Mouse (Mus musculus): ENCODE data around the gene Ptprn2. TPM values are rescaled to one million over a fixed set of nuclear protein-coding genes. Genes with fewer than 3 reads are reported as not detected.
A peak's percentile ranks its signal among the peaks of the same experiment; 100 is the strongest.

Gene Ptprn2
- polyA plus RNA-seq, 1 experiment from 2014 or later = 0.08 TPM

GRCm38 (mm10) chr12:117092345-117093107, 607.0 kb downstream of the Ptprn2 start:
- Histone ChIP-seq H3K36me3 (no peaks in the 10 kb centered on the region), H3K4me2 (no peak overlapping the region), H3K27me3 (no peaks in the 10 kb centered on the region), H3K4me1 (no peaks in the 10 kb centered on the region), H3K27ac (no peak overlapping the region), H3K9ac (no peak overlapping the region), H3K9me3 (no peaks in the 10 kb centered on the region), H3K4me3 (no peak overlapping the region)
- 87% methylated on average over 4 of the region's 4 CpGs for WGBS
- ATAC-seq (ENCODE audit: insufficient number of reproducible peaks, insufficient read depth, low FRiP score, low TSS enrichment, low read depth) = no peak

- Histone ChIP-seq H3K27me3 (no peaks in the 10 kb centered on the region), H3K9ac (no peak overlapping the region), H3K9me3 (no peaks in the 10 kb centered on the region), H3K4me1 (no peaks in the 10 kb centered on the region), H3K4me2 (no peak overlapping the region), H3K4me3 (no peak overlapping the region), H3K36me3 (no peaks in the 10 kb centered on the region), H3K27ac (no peak overlapping the region)
- no peak for ATAC-seq (ENCODE audit: insufficient number of reproducible peaks, insufficient read depth, low FRiP score, low TSS enrichment, low read depth)
- WGBS = 79% methylated on average over 6 of the region's 6 CpGs
Measured at GRCm38 (mm10) chr12:117095941-117096340, 610.4 kb downstream of the Ptprn2 start.

DNA sequence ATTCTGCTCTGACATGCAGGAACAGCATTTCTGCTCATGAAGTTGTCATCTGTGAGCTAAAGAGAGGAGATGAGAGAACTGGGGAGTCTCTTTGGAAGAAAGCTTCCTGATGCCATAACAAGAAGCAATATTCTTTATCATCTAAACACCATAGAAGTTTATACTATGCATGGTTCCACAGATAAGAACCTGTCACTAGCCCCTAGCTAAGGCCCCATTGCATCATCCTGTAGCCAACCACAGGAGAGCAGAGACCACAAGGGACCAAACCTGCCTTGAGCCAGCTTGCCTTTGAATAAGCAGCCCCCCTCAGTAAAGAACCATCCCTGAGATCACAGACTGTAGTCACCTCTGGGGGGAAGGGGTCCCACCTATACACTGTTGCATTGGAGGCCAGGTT, 612.8 kb downstream of the Ptprn2 start:
- Histone ChIP-seq H3K4me1 (no peaks in the 10 kb centered on the region), H3K9ac (no peak overlapping the region), H3K4me3 (no peak overlapping the region), H3K9me3 (no peaks in the 10 kb centered on the region), H3K4me2 (no peak overlapping the region), H3K27me3 (no peaks in the 10 kb centered on the region), H3K36me3 (no peaks in the 10 kb centered on the region), H3K27ac (no peak overlapping the region)
- ATAC-seq (ENCODE audit: insufficient number of reproducible peaks, insufficient read depth, low FRiP score, low TSS enrichment, low read depth) = no peak

- no peak overlapping the region for H3K4me3 ChIP-seq
- no peak overlapping the region for H3K27ac ChIP-seq
- 30% methylated on average over 4 of the region's 4 CpGs for whole genome bisulfite sequencing
- peaks cover 5% of the 10 kb centered on the region for H3K4me1 ChIP-seq
- H3K27me3 ChIP-seq = 0 out of 2 replicates have a peak, but pooled peaks cover 2% of the 10 kb centered on the region
- H3K9ac ChIP-seq = no peak overlapping the region
- no peaks in the 10 kb centered on the region for H3K36me3 ChIP-seq
- no peak for ATAC-seq (ENCODE audit: insufficient number of reproducible peaks, insufficient read depth, low FRiP score, low TSS enrichment, low read depth)
- peak overlapping the region; percentile 36 for H3K4me2 ChIP-seq
- no peaks in the 10 kb centered on the region for H3K9me3 ChIP-seq
Measured at GRCm38 (mm10) chr12:117106696-117107095, 621.2 kb downstream of the Ptprn2 start.

- Histone ChIP-seq H3K4me3 (no peak overlapping the region), H3K4me2 (peak overlapping the region; percentile 36)
Measured at GRCm38 (mm10) chr12:117107143-117107616, 621.7 kb downstream of the Ptprn2 start.

GRCm38 (mm10) chr12:117115254-117115865, 629.8 kb downstream of the Ptprn2 start:
- no peak overlapping the region for H3K4me3 ChIP-seq
- no peak overlapping the region for H3K9ac ChIP-seq
- no peaks in the 10 kb centered on the region for H3K36me3 ChIP-seq
- no peaks in the 10 kb centered on the region for H3K27me3 ChIP-seq
- no peak overlapping the region for H3K4me2 ChIP-seq
- no peaks in the 10 kb centered on the region for H3K9me3 ChIP-seq
- ATAC-seq (ENCODE audit: insufficient number of reproducible peaks, insufficient read depth, low FRiP score, low TSS enrichment, low read depth) = no peak
- WGBS = 63% methylated on average over 10 of the region's 10 CpGs
- H3K27ac ChIP-seq = no peak overlapping the region
- H3K4me1 ChIP-seq = no peaks in the 10 kb centered on the region

More at GRCm38 (mm10) chr12:117107143-117107616, 621.7 kb downstream of the Ptprn2 start:
- Histone ChIP-seq H3K36me3 (no peaks in the 10 kb centered on the region), H3K27ac (no peak overlapping the region), H3K9me3 (no peaks in the 10 kb centered on the region), H3K4me1 (peaks cover 5% of the 10 kb centered on the region), H3K27me3 (0 out of 2 replicates have a peak, but pooled peaks cover 2% of the 10 kb centered on the region), H3K9ac (no peak overlapping the region)
- ATAC-seq (ENCODE audit: insufficient number of reproducible peaks, insufficient read depth, low FRiP score, low TSS enrichment, low read depth) = no peak
- 19% methylated on average over 16 of the region's 16 CpGs for WGBS

- H3K4me1 ChIP-seq = no peaks in the 10 kb centered on the region
- no peak overlapping the region for H3K9ac ChIP-seq
- no peaks in the 10 kb centered on the region for H3K36me3 ChIP-seq
- no peak overlapping the region for H3K27ac ChIP-seq
- WGBS = 94% methylated on average over 3 of the region's 3 CpGs
- H3K27me3 ChIP-seq = no peaks in the 10 kb centered on the region
- H3K9me3 ChIP-seq = no peaks in the 10 kb centered on the region
- no peak overlapping the region for H3K4me2 ChIP-seq
- H3K4me3 ChIP-seq = no peak overlapping the region
- ATAC-seq (ENCODE audit: insufficient number of reproducible peaks, insufficient read depth, low FRiP score, low TSS enrichment, low read depth) = no peak
Measured at GRCm38 (mm10) chr12:117127078-117127477, 641.6 kb downstream of the Ptprn2 start.

DNA sequence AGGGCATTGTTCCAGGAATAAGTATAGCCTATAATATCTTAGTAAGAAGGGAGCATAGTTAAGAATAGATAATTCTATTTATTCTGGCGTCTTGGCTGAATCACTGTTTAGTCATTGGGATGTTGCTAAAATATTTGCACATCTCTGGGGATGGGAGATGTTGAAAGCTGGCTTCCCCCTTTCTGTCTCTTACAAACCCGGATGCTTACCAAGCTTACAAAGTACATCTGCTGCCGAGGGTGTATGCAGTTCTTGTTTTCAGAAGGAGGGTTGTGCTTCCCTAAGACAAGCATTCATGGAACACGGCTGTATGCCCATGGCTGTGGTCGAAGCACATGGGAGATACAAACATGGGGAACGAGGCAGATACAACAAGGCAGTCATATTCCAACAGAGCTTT, 642.0 kb downstream of the Ptprn2 start:
- Histone ChIP-seq H3K36me3 (no peaks in the 10 kb centered on the region), H3K4me3 (no peak overlapping the region), H3K4me2 (no peak overlapping the region), H3K4me1 (no peaks in the 10 kb centered on the region), H3K27me3 (no peaks in the 10 kb centered on the region), H3K27ac (no peak overlapping the region), H3K9me3 (no peaks in the 10 kb centered on the region), H3K9ac (no peak overlapping the region)
- ATAC-seq (ENCODE audit: insufficient number of reproducible peaks, insufficient read depth, low FRiP score, low TSS enrichment, low read depth) = no peak
- 84% methylated on average over 6 of the region's 6 CpGs for WGBS

DNA sequence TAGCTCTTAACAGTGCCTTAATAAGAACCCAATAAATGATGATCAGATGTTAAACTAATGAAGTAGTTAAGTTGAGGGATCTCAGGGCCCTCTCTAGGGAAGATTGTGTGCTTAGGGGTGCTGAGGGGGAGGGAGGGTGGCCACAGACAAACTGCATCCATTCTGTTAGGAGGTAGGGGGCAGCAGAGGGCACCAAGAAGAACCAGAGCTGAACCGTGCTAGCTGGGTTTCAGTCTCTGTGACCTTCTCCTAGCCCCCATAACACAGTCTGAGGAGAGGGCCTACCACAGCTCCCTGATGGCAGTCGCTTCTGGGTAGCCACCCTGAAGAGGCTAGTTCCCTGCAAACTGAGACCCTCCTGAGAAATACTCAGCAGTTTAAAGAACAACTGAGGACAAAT, 646.6 kb downstream of the Ptprn2 start:
- no peak overlapping the region for H3K4me3 ChIP-seq
- no peak for ATAC-seq (ENCODE audit: insufficient number of reproducible peaks, insufficient read depth, low FRiP score, low TSS enrichment, low read depth)
- no peaks in the 10 kb centered on the region for H3K36me3 ChIP-seq
- no peak overlapping the region for H3K27ac ChIP-seq
- H3K9ac ChIP-seq = no peak overlapping the region
- H3K4me1 ChIP-seq = no peaks in the 10 kb centered on the region
- no peaks in the 10 kb centered on the region for H3K27me3 ChIP-seq
- 14% methylated on average over 2 of the region's 2 CpGs for WGBS
- no peaks in the 10 kb centered on the region for H3K9me3 ChIP-seq
- H3K4me2 ChIP-seq = no peak overlapping the region

DNA sequence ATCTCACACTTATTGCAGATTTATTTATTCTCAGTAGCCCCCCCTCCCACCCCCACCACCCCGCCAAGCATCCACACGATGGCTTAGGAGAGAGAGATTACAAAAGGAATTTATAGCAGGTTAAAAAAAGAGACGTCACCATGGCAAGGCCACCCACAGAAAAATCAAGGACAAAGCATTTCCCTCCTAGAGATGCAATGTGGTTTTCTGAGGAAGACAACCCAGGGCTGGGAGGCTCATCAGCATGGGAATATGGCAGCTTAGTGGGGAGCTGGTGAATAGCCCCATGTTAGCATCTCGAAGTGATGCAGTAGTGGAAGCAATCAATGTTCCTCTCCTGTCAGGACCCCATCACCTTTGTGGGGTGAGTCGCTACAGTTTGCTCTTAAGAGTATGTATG, 649.7 kb downstream of the Ptprn2 start:
- WGBS = 76% methylated on average over 5 of the region's 5 CpGs
- no peak overlapping the region for H3K4me3 ChIP-seq
- ATAC-seq (ENCODE audit: insufficient number of reproducible peaks, insufficient read depth, low FRiP score, low TSS enrichment, low read depth) = no peak
- no peaks in the 10 kb centered on the region for H3K9me3 ChIP-seq
- H3K4me1 ChIP-seq = no peaks in the 10 kb centered on the region
- no peak overlapping the region for H3K4me2 ChIP-seq
- H3K27me3 ChIP-seq = no peaks in the 10 kb centered on the region
- no peak overlapping the region for H3K9ac ChIP-seq
- no peak overlapping the region for H3K27ac ChIP-seq
- H3K36me3 ChIP-seq = no peaks in the 10 kb centered on the region

GRCm38 (mm10) chr12:117136472-117137010, 651.0 kb downstream of the Ptprn2 start:
- H3K36me3 ChIP-seq = no peaks in the 10 kb centered on the region
- H3K4me1 ChIP-seq = no peaks in the 10 kb centered on the region
- WGBS = 76% methylated on average over 5 of the region's 5 CpGs
- H3K4me3 ChIP-seq = no peak overlapping the region
- H3K27me3 ChIP-seq = no peaks in the 10 kb centered on the region
- no peak for ATAC-seq (ENCODE audit: insufficient number of reproducible peaks, insufficient read depth, low FRiP score, low TSS enrichment, low read depth)
- no peaks in the 10 kb centered on the region for H3K9me3 ChIP-seq
- no peak overlapping the region for H3K27ac ChIP-seq
- H3K4me2 ChIP-seq = no peak overlapping the region
- no peak overlapping the region for H3K9ac ChIP-seq

GRCm38 (mm10) chr12:117140901-117141300, 655.4 kb downstream of the Ptprn2 start:
- no peak for ATAC-seq (ENCODE audit: insufficient number of reproducible peaks, insufficient read depth, low FRiP score, low TSS enrichment, low read depth)
- no peak overlapping the region for H3K4me2 ChIP-seq

More at GRCm38 (mm10) chr12:117140901-117141300, 655.4 kb downstream of the Ptprn2 start:
- Histone ChIP-seq H3K9me3 (no peaks in the 10 kb centered on the region), H3K4me3 (no peak overlapping the region), H3K4me1 (no peaks in the 10 kb centered on the region), H3K27ac (no peak overlapping the region), H3K27me3 (0 out of 2 replicates have a peak, but pooled peaks cover 5% of the 10 kb centered on the region), H3K36me3 (no peaks in the 10 kb centered on the region), H3K9ac (no peak overlapping the region)
- 86% methylated on average over 4 of the region's 4 CpGs for WGBS

Data from embryonic facial prominence, embryonic 13.5 days (tissue).